22 mouse cellular contexts compared by ENCODE assay signal in the genomic region with DNA sequence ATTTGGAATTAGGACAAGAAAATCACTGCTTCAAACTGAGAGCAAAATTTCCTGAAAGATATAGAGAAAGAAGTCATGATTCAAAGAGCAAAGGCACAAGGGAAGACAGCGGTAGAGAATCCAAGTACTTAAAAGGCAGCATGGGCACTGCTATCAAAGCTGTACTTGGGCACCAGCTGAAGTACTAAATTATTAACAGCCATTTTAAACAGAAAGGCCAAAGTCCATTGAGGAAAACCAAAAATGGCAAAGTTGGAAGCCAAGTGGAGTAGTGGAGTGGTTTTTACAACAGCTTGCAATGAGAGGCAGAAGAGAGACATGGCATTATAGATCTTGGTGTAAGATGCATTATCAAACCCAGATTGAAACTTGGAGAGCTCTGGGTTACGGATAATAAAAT.
"Had no signal": no experiment of that assay in that cellular context is flagged by ENCODE, and none has a peak within 500 bp of the region (broad histone marks: within the 10 kb centered on the region; RNA-seq: fewer than 3 reads in every experiment).

No protein-coding gene starts in this region.

- H3K27ac ChIP-seq: heart, embryonic 13.5 days; heart, embryonic 15.5 days; hindbrain, embryonic 13.5 days; hindbrain, embryonic 15.5 days; hindbrain, postnatal 0 days; limb, embryonic 13.5 days; limb, embryonic 15.5 days; liver, embryonic 14.5 days had no signal

- H3K9me3 ChIP-seq: heart, embryonic 13.5 days; heart, embryonic 15.5 days; hindbrain, embryonic 13.5 days; hindbrain, embryonic 15.5 days; limb, embryonic 13.5 days; limb, embryonic 15.5 days had no signal

- H3K4me2 ChIP-seq: heart, embryonic 11.5 days; heart, embryonic 13.5 days; heart, embryonic 15.5 days; hindbrain, embryonic 13.5 days; hindbrain, embryonic 15.5 days; limb, embryonic 13.5 days; limb, embryonic 15.5 days; liver, embryonic 11.5 days had no signal

- DNase-seq: forebrain, postnatal 0 days; gastrocnemius, postnatal 14 days; gastrocnemius, postnatal 36 days; heart, adult 18-20 months; heart, postnatal 14 days; heart, postnatal 36 days; kidney, adult 11 months; kidney, postnatal 10 days; layer of hippocampus, adult 9-11 months; layer of hippocampus, postnatal 36 days; left cerebral cortex, postnatal 4 days had no signal

- ATAC-seq: forebrain, postnatal 0 days; hindbrain, postnatal 0 days; intestine, embryonic 16.5 days had no signal

- H3K27me3 ChIP-seq: heart, embryonic 13.5 days; heart, embryonic 15.5 days; hindbrain, embryonic 13.5 days; hindbrain, embryonic 15.5 days; limb, embryonic 13.5 days; limb, embryonic 15.5 days had no signal

- H3K4me1 ChIP-seq: heart, embryonic 13.5 days; heart, embryonic 15.5 days; hindbrain, embryonic 13.5 days; hindbrain, embryonic 15.5 days; limb, embryonic 15.5 days had no signal

- H3K9ac ChIP-seq: forebrain, postnatal 0 days; heart, embryonic 13.5 days; heart, embryonic 15.5 days; hindbrain, embryonic 13.5 days; hindbrain, embryonic 15.5 days; limb, embryonic 13.5 days; limb, embryonic 15.5 days; liver, embryonic 14.5 days had no signal

- H3K36me3 ChIP-seq: heart, embryonic 13.5 days; heart, embryonic 15.5 days; hindbrain, embryonic 13.5 days; hindbrain, embryonic 15.5 days; limb, embryonic 13.5 days; limb, embryonic 15.5 days had no signal

- H3K4me3 ChIP-seq: heart, embryonic 13.5 days; heart, embryonic 15.5 days; hindbrain, embryonic 13.5 days; hindbrain, embryonic 15.5 days; limb, embryonic 13.5 days; limb, embryonic 15.5 days had no signal
